Mouse (Mus musculus): ENCODE results near the gene Rnf24. TPM values are rescaled to one million over a fixed set of nuclear protein-coding genes. Genes with fewer than 3 reads are reported as not detected.
A peak's percentile ranks its signal among the peaks of the same experiment; 100 is the strongest.

Gene Rnf24
- total RNA-seq, 2 experiments from 2014 or later: 1.5 to 2.4 TPM

GRCm38 (mm10) chr2:131286276-131286675, 66.4 kb downstream of the Rnf24 start:
- intact Hi-C loops (cut with DNase I; ENCODE audit: low total_unique reads): no loop called here
- DNase-seq: no peak

- intact Hi-C loops (cut with DNase I; ENCODE audit: low total_unique reads): no loop called here
- no peak for DNase-seq
Measured at GRCm38 (mm10) chr2:131281596-131281995, 71.1 kb downstream of the Rnf24 start.

GRCm38 (mm10) chr2:131276722-131277121, 76.0 kb downstream of the Rnf24 start:
- intact Hi-C loops (cut with DNase I; ENCODE audit: low total_unique reads): no loop called here
- DNase-seq: no peak

GRCm38 (mm10) chr2:131275493-131275892, 77.2 kb downstream of the Rnf24 start:
- DNase-seq: no peak
- intact Hi-C loops (cut with DNase I; ENCODE audit: low total_unique reads): no loop called here

- intact Hi-C loops (cut with DNase I; ENCODE audit: low total_unique reads): no loop called here
- no peak for DNase-seq
Measured at GRCm38 (mm10) chr2:131265056-131265455, 87.6 kb downstream of the Rnf24 start.

DNA sequence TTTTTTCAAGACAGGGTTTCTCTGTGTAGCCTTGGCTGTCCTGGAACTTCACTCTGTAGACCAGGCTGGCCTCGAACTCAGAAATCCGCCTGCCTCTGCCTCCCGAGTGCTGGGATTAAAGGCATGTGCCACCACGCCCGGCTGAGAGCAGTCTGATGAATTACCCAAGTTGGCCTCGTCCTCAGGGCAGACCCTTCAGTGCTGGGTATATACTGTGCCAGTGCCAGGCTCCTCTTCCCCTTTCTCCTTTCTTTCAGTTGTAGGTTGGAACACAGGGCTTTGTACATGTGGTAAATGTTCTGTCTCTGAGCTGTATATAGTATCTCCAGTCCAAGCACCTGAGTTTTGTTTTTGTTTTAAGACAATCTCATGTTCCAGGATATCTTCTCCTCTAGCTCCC, 88.7 kb downstream of the Rnf24 start:
- DNase-seq: no peak
- intact Hi-C loops (cut with DNase I; ENCODE audit: low total_unique reads): no loop called here

GRCm38 (mm10) chr2:131262680-131263670, 89.7 kb downstream of the Rnf24 start:
- intact Hi-C loops (cut with DNase I; ENCODE audit: low total_unique reads): no loop called here
- no peak for DNase-seq

GRCm38 (mm10) chr2:131262213-131262672, 90.4 kb downstream of the Rnf24 start, which contains the start of gene Pank2:
Gene Pank2, plus strand, starts transcription at chr2:131262495.
- intact Hi-C loops (cut with DNase I; ENCODE audit: low total_unique reads): no loop called here
- DNase-seq: peak; percentile 98

- intact Hi-C loops (cut with DNase I; ENCODE audit: low total_unique reads): no loop called here
- no peak for DNase-seq
Measured at GRCm38 (mm10) chr2:131261481-131262212, 91.0 kb downstream of the Rnf24 start.

DNA sequence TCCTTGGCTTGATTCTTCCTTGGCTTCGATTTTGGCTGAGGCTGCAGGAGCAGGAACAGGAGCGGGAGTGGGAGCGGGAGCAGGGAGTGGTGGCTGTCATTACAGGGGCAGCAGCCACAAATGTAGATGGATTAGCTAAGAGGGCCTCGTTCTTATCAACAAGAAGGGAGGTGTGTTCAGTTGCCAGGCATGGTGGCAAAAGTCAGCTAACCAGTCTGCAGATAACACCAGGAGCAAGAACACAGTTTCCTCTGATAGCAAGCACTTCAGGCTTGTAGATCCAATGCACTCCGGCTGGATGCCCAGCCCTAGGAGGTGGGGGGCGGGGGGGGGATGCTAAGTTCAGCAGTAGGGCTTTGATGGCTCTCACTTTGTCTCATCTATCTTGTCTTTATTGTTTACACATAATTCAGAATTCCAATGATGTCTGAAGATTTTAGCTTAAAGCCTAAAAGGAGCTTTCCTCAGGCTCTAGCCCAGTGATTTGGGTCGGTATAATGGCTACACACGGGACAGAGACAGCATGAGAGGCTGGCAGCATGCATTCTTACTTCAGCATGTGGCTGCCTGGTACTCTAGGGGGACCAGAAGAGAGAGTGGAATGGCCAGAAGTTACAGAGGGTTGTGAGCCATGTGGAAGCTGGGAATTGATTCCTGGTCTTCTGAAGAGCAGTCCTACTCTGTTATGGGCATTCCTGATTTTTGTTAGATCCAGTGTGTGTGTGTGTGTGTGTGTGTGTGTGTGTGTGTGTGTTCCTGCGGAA, 92.0 kb downstream of the Rnf24 start:
- intact Hi-C loops (cut with DNase I; ENCODE audit: low total_unique reads): no loop called here

DNA sequence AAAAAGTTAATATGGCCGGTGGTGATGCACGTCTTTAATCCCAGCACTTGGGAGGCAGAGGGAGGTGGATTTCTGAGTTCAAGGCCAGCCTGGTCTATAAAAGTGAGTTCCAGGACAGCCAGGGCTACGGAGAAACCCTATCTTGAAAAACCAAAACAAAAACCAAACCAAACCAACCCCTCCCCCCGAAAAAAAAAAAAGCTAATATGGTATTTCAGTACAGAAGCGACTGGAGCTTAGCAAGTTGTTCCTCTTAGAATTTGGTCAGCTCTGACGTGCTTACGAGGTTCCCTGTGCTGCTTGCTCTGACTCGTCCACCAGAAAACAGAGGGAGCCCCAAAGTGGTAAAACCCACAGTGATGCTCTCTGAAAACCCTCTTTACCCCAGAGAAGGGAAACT, 94.0 kb downstream of the Rnf24 start:
- intact Hi-C loops (cut with DNase I; ENCODE audit: low total_unique reads): loop anchor here (10.0 kb wide), 1 partner anchor 84 kb away; no protein-coding TSS in a partner anchor
- DNase-seq: no peak

More for the DNA sequence above, 92.0 kb downstream of the Rnf24 start:
- DNase-seq: no peak

DNA sequence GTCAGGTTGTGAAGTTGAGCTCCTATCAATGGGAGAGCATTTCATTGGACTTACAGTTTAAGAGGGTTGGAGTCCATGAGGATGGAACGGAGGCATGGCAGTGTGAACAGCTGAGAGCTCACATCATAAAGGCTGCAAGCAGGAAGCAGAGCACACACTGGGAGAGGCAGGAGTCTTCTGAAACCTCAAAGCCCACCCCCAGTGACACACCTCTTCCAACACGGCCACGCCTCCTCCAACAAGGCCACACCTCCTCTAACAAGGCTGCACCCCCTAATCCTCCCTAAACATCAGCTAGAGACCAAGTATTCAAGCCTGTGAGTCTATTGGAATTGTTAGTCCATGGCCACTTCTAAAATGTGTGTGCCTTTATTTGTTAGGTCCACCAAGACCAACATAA, 97.0 kb downstream of the Rnf24 start:
- intact Hi-C loops (cut with DNase I; ENCODE audit: low total_unique reads): loop anchor here (10.0 kb wide), 1 partner anchor 81 kb away; no protein-coding TSS in a partner anchor
- no peak for DNase-seq

GRCm38 (mm10) chr2:131254329-131254713, 98.4 kb downstream of the Rnf24 start:
- peak; percentile 15 for DNase-seq
- intact Hi-C loops (cut with DNase I; ENCODE audit: low total_unique reads): loop anchor here (5.0 to 10.0 kb wide), 2 partner anchors 80 to 157 kb away; no protein-coding TSS in a partner anchor

GRCm38 (mm10) chr2:131253681-131254328, 98.9 kb downstream of the Rnf24 start:
- intact Hi-C loops (cut with DNase I; ENCODE audit: low total_unique reads): loop anchor here (5.0 to 10.0 kb wide), 2 partner anchors 79 to 157 kb away; no protein-coding TSS in a partner anchor
- peak; percentile 69 for DNase-seq

Small RNA genes lying within 50 kb of the gene (microRNA-seq; reads per million reads assigned to microRNA genes)
- gene Mir103-2: 10.5 to 11.2 reads per million in 2 experiments

Other genes with a start within 250 kb of the Rnf24 start
- 10 to 100 TPM; 14.5 to 18.3 TPM for gene Hspa12b, start 225.6 kb downstream of the Rnf24 start, total RNA-seq (2021)
- gene Gm11037, start 219.4 kb downstream of the Rnf24 start, total RNA-seq (2021): not detected
- 1 to 10 TPM; 5.8 to 6.2 TPM for gene 1700037H04Rik, start 192.8 kb downstream of the Rnf24 start, total RNA-seq (2021)
- 10 to 100 TPM; 49.6 to 50.8 TPM for gene Cenpb, start 172.8 kb downstream of the Rnf24 start, total RNA-seq (2021)
- gene Cdc25b, start 165.9 kb downstream of the Rnf24 start, total RNA-seq (2021): 1 to 10 TPM; 4.7 to 5.4 TPM
- 1 to 10 TPM; 2.5 to 2.9 TPM for gene Spef1, start 165.6 kb downstream of the Rnf24 start, total RNA-seq (2021)
- 10 to 100 TPM; 14.9 to 17.4 TPM for gene Ap5s1, start 145.8 kb downstream of the Rnf24 start, total RNA-seq (2021)
- 10 to 100 TPM; 32.4 to 33.3 TPM for gene Mavs, start 118.8 kb downstream of the Rnf24 start, total RNA-seq (2021)
- gene Pank2, start 90.4 kb downstream of the Rnf24 start, total RNA-seq (2021): 10 to 100 TPM; 21.9 to 22.8 TPM
- 10 to 100 TPM; 24.6 to 40.4 TPM for gene Smox, start 138.6 kb upstream of the Rnf24 start, total RNA-seq (2021)
- gene Adra1d, start 209.4 kb upstream of the Rnf24 start, total RNA-seq (2021): 1 to 10 TPM; 2.1 TPM